Mouse (Mus musculus) lung, embryonic 16.5 days (tissue): ENCODE measurements around the gene Cyp3a13. TPM values are rescaled to one million over a fixed set of nuclear protein-coding genes. Genes with fewer than 3 reads are reported as not detected.
A peak's percentile ranks its signal among the peaks of the same experiment; 100 is the strongest.
"Not testable (repeated sequence)": the region's sequence is repeated elsewhere in the genome, so short reads cannot be mapped to it uniquely, and the experiment has no call there.

Experiments used
- ATAC-seq: fragments of 200-750 bp; cut with Nextera tagmentation; 2 replicates; pipeline ENCODE4 v1.8.0; 2017; ENCODE audit warnings: low read depth, mild to moderate bottlenecking, moderate library complexity
- H3K27ac ChIP-seq: fragments of 300-500 bp; sonication (generic); 2 replicates; pipeline ENCODE4 v1.5.1; 2014; ENCODE audit warnings: mild to moderate bottlenecking, control low read depth, low read length
- H3K27me3 ChIP-seq: fragments of 300-500 bp; sonication (generic); 2 replicates; pipeline ENCODE4 v1.6.1; 2014; ENCODE audit warnings: low read depth, low read length, mixed read lengths; ENCODE audit not compliant: control insufficient read depth, insufficient read depth
- H3K36me3 ChIP-seq: fragments of 300-500 bp; sonication (generic); 2 replicates; pipeline ENCODE4 v1.6.1; 2014; ENCODE audit warnings: low read length; ENCODE audit not compliant: control insufficient read depth, insufficient read depth
- H3K4me1 ChIP-seq: fragments of 300-500 bp; sonication (generic); replicated peaks from 2 replicates; pipeline ENCODE4 v1.6.1; 2014; ENCODE audit warnings: low read length, mixed read lengths; ENCODE audit not compliant: control insufficient read depth, insufficient read depth
- H3K4me2 ChIP-seq: fragments of 300-500 bp; sonication (generic); 2 replicates; pipeline ENCODE4 v1.6.1; 2014; ENCODE audit warnings: low read depth, low read length, control low read depth
- H3K4me3 ChIP-seq: fragments of 300-500 bp; sonication (generic); 2 replicates; pipeline ENCODE4 v1.5.1; 2014; ENCODE audit warnings: mild to moderate bottlenecking, low read length, control low read depth
- H3K9ac ChIP-seq: fragments of 300-500 bp; sonication (generic); 2 replicates; pipeline ENCODE4 v1.6.1; 2014; ENCODE audit warnings: low read length, control low read depth
- H3K9me3 ChIP-seq: fragments of 300-500 bp; sonication (generic); 2 replicates; pipeline ENCODE4 v1.6.1; 2016; ENCODE audit warnings: low read length; ENCODE audit not compliant: control insufficient read depth
- WGBS: fragments of 180-500 bp; shearing (Covaris S2); extraction: QIAGEN DNeasy Blood & Tissue Kit; methylation state at CpG from one replicate; pipeline ENCODE4 v1.1.7; 2014; 5-methylcytosine and 5-hydroxymethylcytosine counted together
- polyA plus RNA-seq: library from polyadenylated mRNA; unstranded; fragments of >200 nt; fragmentation: Nextera tagmentation; extraction: Ambion mirVana; gene quantifications from 2 replicates; pipeline ENCODE4 v1.2.1, GENCODE M21; 2015

Gene Cyp3a13
- polyA plus RNA-seq, 1 experiment from 2014 or later: 0.77 TPM

GRCm38 (mm10) chr5:137933934-137934333 is 12.5 kb upstream of the Cyp3a13 start:
- ATAC-seq: not testable (repeated sequence)

DNA sequence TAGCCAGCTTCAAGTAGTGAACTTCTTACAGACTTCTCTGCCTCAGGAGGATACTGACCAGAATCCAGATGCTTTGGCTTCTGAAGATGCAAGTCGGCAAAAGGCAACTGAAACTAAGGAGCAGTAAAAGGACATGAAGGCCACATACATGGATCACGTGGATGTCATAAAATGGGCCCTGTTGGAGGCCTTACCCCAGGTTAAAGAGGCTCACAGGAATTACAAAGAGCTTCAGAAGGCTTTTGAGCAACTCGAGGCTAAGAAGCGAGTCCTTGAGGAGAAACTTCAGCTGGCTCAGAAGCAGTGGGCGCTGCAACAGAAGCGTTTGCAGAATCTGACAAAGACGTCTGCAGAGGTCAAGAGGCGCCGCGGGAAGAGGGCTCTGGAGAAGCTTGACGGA is 7.0 kb upstream of the Cyp3a13 start:
- Histone ChIP-seq H3K9me3 (no peaks in the 10 kb centered on the region), H3K27me3 (no peaks in the 10 kb centered on the region), H3K4me1 (no peaks in the 10 kb centered on the region), H3K4me3 (no peak overlapping the region), H3K36me3 (no peaks in the 10 kb centered on the region), H3K4me2 (no peak overlapping the region), H3K9ac (no peak overlapping the region), H3K27ac (no peak overlapping the region)
- 58% methylated on average over 11 of the region's 11 CpGs for WGBS
- no peak for ATAC-seq

More at GRCm38 (mm10) chr5:137933934-137934333, 12.5 kb upstream of the Cyp3a13 start:
- WGBS: 58% methylated on average over 2 of the region's 2 CpGs
- not testable (repeated sequence) for H3K36me3 ChIP-seq, H3K27me3 ChIP-seq, H3K27ac ChIP-seq, H3K4me3 ChIP-seq, H3K4me2 ChIP-seq, H3K9me3 ChIP-seq, H3K4me1 ChIP-seq, H3K9ac ChIP-seq

GRCm38 (mm10) chr5:137922171-137922570 is 752 bp upstream of the Cyp3a13 start:
- H3K4me3 ChIP-seq: no peak overlapping the region
- no peaks in the 10 kb centered on the region for H3K4me1 ChIP-seq
- H3K9ac ChIP-seq: no peak overlapping the region
- ATAC-seq: no peak
- no peak overlapping the region for H3K4me2 ChIP-seq
- peak overlapping the region; percentile 48; the same call in 1 of the 2 replicates for H3K27ac ChIP-seq
- H3K36me3 ChIP-seq: no peaks in the 10 kb centered on the region
- no peaks in the 10 kb centered on the region for H3K9me3 ChIP-seq
- no peaks in the 10 kb centered on the region for H3K27me3 ChIP-seq

DNA sequence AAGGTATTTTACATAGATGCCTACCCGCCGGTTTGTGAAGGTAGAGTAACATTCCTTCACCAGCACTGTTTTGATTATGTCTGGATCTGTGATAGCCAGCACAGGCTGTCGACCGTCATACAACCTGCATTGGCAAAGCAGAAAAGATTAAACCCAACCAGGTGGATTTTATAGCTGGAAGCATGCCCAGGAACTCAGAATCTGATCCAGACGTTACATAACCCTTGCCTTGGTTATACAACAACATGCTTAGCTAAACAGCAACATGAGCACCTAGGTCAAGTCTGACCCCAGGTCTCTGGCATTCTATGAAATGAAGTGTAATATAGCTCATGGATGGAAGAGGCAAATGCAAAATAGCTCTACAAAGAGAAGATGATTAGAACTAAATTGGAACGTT is 5.9 kb downstream of the Cyp3a13 start:
- 66% methylated on average over 6 of the region's 6 CpGs for WGBS
- no peak for ATAC-seq
- Histone ChIP-seq H3K4me3 (no peak overlapping the region), H3K9me3 (no peaks in the 10 kb centered on the region), H3K36me3 (no peaks in the 10 kb centered on the region), H3K4me2 (no peak overlapping the region), H3K4me1 (no peaks in the 10 kb centered on the region), H3K27me3 (no peaks in the 10 kb centered on the region), H3K27ac (no peak overlapping the region), H3K9ac (no peak overlapping the region)

DNA sequence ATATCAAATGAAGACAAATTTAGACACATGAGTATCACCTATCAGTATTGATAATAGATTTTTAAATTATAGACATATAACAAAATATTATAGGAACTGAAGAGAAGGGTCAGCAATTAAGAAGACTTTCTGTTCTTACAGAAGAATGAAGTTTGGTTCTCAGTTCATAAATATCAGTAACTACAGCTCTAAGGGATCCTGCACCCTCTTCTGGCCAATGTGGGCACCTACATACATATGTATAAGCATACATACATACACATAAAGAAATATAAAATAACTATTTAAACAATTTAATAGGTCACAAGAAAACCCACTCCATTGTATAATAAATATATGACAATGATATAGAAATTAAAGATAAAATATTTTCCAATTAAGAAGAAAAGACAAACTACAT is 6.9 kb downstream of the Cyp3a13 start:
- no peaks in the 10 kb centered on the region for H3K4me1 ChIP-seq
- H3K4me3 ChIP-seq: no peak overlapping the region
- H3K9me3 ChIP-seq: no peaks in the 10 kb centered on the region
- no peaks in the 10 kb centered on the region for H3K27me3 ChIP-seq
- H3K9ac ChIP-seq: no peak overlapping the region
- no peak overlapping the region for H3K27ac ChIP-seq
- H3K4me2 ChIP-seq: no peak overlapping the region
- ATAC-seq: no peak
- no peaks in the 10 kb centered on the region for H3K36me3 ChIP-seq

GRCm38 (mm10) chr5:137909564-137910262 is 11.7 kb downstream of the Cyp3a13 start:
- Histone ChIP-seq H3K27me3 (no peaks in the 10 kb centered on the region), H3K9ac (no peak overlapping the region), H3K4me2 (no peak overlapping the region), H3K27ac (no peak overlapping the region), H3K4me3 (no peak overlapping the region), H3K9me3 (no peaks in the 10 kb centered on the region), H3K36me3 (no peaks in the 10 kb centered on the region), H3K4me1 (no peaks in the 10 kb centered on the region)
- WGBS: 46% methylated on average over 3 of the region's 3 CpGs
- ATAC-seq: peak; percentile 74

DNA sequence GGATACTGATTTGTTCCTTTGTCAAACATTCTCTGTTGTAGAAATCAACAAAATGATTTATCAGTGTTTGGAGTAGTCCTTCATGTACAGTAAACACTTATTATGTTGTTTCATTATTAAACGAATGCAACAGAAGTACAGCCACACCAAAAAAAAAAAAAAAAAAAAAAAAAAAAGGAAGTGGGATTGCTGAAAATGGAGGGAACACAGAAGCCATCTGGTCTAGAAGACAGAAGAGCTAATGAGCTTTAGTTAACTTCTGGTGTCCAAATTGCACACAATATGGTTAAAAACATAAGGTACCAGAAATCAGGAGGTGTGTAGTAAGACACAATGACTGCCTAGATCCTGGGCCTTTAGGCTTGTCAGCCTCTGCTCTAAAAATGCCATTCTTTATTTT is 23.6 kb downstream of the Cyp3a13 start:
- 48% methylated on average over 1 of the region's 1 CpGs for WGBS
- no peak for ATAC-seq
- Histone ChIP-seq H3K4me1 (no peaks in the 10 kb centered on the region), H3K9me3 (no peaks in the 10 kb centered on the region), H3K27ac (no peak overlapping the region), H3K27me3 (no peaks in the 10 kb centered on the region), H3K4me2 (no peak overlapping the region), H3K9ac (no peak overlapping the region), H3K4me3 (no peak overlapping the region), H3K36me3 (no peaks in the 10 kb centered on the region)

DNA sequence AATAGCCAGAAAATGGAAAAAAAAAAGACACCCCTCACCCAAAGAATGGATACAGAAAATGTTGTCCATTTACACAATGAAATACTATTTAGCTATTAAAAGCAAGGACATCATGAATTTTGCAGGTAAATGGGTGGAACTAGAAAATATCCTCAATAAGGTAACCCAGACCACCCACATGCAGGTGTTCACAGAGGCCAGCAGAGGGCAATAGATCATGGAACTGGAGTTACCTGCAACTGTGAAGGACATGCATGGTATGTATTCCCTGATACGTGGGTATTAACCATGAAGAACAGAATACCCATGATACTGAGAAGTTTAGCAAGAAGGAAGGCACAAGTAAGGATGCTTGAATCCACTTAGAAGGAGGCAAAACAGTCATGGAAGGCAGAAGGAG is 28.5 kb downstream of the Cyp3a13 start:
- H3K9ac ChIP-seq: no peak overlapping the region
- WGBS: 52% methylated on average over 1 of the region's 1 CpGs
- H3K36me3 ChIP-seq: no peaks in the 10 kb centered on the region
- H3K4me3 ChIP-seq: no peak overlapping the region
- no peaks in the 10 kb centered on the region for H3K9me3 ChIP-seq
- H3K4me2 ChIP-seq: no peak overlapping the region
- no peak for ATAC-seq
- no peaks in the 10 kb centered on the region for H3K27me3 ChIP-seq
- no peaks in the 10 kb centered on the region for H3K4me1 ChIP-seq
- no peak overlapping the region for H3K27ac ChIP-seq

DNA sequence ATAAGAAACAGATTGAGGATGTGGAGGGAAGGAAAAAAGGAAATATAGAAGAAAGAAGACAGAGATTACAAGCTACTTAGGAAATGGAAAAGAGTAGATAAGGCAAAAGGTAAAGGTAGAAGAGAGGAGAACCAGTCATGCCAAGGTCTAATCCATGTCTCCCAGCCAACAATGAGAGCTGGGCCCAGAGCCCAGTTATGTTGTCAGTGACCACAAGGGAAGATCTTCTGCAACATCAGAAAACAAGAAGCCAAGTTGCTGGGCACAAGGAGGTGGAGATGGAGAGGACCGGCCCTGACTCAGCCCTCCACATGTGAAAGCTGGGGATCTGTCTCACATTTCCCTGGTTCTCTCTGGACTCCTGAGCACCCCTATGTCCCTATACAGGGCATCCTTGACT is 33.8 kb downstream of the Cyp3a13 start:
- H3K9ac ChIP-seq: no peak overlapping the region
- H3K4me3 ChIP-seq: no peak overlapping the region
- 80% methylated on average over 1 of the region's 1 CpGs for WGBS
- H3K27me3 ChIP-seq: no peaks in the 10 kb centered on the region
- H3K4me1 ChIP-seq: no peaks in the 10 kb centered on the region
- ATAC-seq: no peak
- H3K9me3 ChIP-seq: no peaks in the 10 kb centered on the region
- no peak overlapping the region for H3K4me2 ChIP-seq
- no peak overlapping the region for H3K27ac ChIP-seq
- H3K36me3 ChIP-seq: no peaks in the 10 kb centered on the region

DNA sequence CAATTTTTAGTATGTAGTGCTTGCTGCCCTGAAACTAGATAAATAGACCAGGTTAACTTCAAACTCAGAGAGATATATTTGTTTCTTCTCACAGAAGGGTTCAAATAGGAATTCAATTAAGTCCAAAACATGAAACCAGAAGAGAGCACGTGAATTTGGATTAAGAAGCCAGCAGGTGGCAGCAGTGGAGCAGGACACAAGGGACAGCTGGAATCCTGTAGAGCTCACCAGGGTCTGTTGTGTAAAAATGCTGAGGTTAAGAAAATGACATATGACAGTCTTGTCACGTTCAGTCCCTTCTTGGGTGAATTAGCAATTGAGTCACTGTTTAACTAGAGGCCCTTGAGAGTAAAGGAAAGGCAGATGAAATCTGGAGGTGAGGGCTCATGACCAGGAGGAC is 35.5 kb downstream of the Cyp3a13 start:
- 0% methylated on average over 2 of the region's 2 CpGs for WGBS
- ATAC-seq: peak; percentile 70
- no peaks in the 10 kb centered on the region for H3K36me3 ChIP-seq

More for the DNA sequence above, 35.5 kb downstream of the Cyp3a13 start:
- Histone ChIP-seq H3K27me3 (no peaks in the 10 kb centered on the region), H3K9ac (no peak overlapping the region), H3K9me3 (no peaks in the 10 kb centered on the region), H3K4me3 (no peak overlapping the region), H3K4me1 (no peaks in the 10 kb centered on the region), H3K4me2 (no peak overlapping the region), H3K27ac (no peak overlapping the region)
